Mouse (Mus musculus): Measurements from ENCODE around the gene Erich6b. TPM values are rescaled to one million over a fixed set of nuclear protein-coding genes. Genes with fewer than 3 reads are reported as not detected.

Gene Erich6b
- total RNA-seq (2021): not detected
- long read RNA-seq, experiment 1: 0 reads
- long read RNA-seq, experiment 2: 0 reads

- no peak for DNase-seq (ENCODE audit: low spot score in 2 of 2)
These were observed at the start of gene Erich6b for GRCm38 (mm10) chr14:75642080-75642479. TSS of gene Erich6b (plus strand) at chr14:75642259.

DNA sequence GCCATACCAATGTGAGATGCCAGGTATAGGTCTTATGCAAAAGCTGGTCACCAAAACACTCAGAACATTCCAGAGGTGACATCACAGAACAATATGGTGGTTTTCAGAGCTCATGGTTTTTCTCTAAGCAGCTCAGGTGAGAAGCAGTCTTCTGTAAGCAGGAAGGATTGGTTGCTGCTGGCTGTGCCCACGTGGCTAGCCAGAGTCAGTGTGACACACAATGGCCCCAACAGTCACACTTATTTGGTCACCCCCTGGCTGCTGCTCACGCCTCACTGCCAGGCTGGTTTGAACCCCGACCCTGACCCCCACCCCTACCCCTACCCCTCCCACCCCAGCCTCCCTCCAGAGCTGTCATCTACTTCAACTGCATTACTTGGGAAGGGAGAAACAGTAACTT lies 49.1 kb upstream of the Erich6b start, which contains the start of gene Spert:
Gene Spert (minus strand): TSS at position 139 of the 400 bp plus-strand sequence.
- no peak for DNase-seq (ENCODE audit: low spot score in 2 of 2)

DNA sequence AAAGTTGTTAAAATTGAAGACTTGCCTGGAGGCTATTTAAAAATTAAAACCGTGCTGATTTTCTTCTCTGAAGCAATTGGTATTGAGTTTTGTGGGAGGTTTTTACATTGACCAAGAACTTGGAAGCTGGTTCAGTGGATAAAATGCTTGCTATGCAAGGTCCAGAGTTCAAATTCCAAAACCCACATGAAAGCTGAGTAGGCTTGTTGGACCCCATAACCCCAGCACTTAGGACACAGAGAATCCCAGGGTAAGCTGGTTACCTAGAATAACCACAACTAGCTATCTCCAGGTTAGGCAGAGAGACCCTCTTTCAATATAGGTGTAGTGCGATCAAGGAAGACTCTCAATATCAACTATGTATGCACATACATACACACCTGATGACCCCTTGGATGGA lies 32.9 kb upstream of the Erich6b start:
- no peak for DNase-seq (ENCODE audit: low spot score in 2 of 2)

DNA sequence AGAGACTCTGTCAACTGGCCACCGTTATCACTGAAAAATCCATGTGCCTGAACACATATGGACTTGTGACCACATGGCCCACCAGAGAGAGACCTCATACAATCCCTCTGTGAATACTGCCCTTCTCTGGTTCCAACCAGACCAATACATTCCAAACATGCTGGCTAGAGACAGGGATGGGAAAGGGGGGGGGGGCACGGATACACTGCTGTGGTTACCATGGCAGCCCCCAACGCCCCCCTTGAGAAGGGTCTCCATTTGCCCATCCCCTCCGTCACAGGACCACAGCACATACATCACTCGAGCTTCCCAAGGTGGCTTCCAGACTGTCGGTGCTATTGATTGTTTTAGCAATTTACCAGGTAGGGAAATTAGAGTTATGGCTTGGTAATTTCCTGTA lies 25.7 kb upstream of the Erich6b start:
- no peak for DNase-seq (ENCODE audit: low spot score in 2 of 2)

GRCm38 (mm10) chr14:75622984-75623383 lies 19.1 kb upstream of the Erich6b start:
- DNase-seq (ENCODE audit: low spot score in 2 of 2): no peak

GRCm38 (mm10) chr14:75628870-75629269 lies 13.2 kb upstream of the Erich6b start:
- no peak for DNase-seq (ENCODE audit: low spot score in 2 of 2)

- no peak for DNase-seq (ENCODE audit: low spot score in 2 of 2)
These were observed 6.7 kb upstream of the Erich6b start for GRCm38 (mm10) chr14:75635350-75635749.

DNA sequence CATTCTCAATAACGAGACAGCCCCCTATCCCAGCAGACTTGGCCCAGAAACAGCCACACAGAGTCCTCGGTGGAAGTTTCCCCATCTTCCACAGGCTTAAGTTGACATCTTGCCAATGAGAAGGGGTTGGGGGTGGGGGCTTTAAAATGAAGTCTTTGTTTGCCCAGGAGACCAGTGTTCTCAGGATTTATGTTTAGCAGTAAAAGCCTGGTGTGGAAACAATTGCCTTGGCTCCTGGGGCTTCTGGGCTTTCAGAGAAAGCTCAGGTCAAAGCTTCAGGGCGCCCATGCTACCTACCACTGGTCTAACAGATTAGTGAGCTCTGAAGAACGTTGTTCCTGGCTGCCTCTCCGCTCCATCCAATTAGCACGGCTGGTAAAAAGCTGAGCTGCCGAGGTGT lies 6.0 kb upstream of the Erich6b start:
- DNase-seq (ENCODE audit: low spot score in 2 of 2): no peak

GRCm38 (mm10) chr14:75637641-75638040 lies 4.4 kb upstream of the Erich6b start:
- no peak for DNase-seq (ENCODE audit: low spot score in 2 of 2)

DNA sequence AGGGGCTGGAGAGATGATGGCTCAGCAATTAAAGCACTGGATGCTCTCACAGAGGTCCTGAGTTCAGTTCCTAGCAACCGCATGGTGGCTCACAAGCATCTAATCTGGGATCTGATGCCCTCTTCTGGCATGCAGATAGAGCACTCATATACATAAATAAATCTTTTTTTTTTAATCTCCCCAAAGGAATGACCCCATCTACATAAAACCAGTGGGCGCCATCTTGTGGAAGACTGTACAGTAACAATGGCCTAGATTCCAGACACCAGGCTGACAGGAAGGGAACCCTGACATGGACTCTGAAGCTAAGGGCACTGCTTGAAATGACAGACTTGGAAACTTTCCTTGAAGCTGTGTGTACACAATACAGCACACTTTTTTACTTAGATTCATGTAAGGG lies 1.2 kb upstream of the Erich6b start:
- DNase-seq (ENCODE audit: low spot score in 2 of 2): no peak

DNA sequence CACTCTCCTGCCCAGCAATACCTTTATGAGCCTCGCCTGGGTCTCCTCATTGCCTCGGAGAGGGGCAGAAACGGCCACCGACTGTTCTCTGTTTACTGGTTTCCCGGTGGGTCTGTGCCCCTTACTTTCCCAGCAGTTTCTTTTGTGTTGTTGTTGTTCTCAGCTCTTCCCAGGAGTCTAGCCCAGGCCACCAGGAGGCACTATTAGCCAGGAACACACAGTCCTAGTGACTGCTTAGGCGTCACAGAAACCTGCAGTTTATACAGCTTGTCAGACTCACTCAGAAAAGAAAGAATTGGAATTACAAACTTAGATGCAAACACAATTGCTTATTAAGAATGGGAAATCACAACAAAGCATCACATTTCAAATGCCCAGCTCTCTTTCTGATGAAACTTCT lies 690 bp upstream of the Erich6b start:
- DNase-seq (ENCODE audit: low spot score in 2 of 2): no peak

- no peak for DNase-seq (ENCODE audit: low spot score in 2 of 2)
These were observed 3.4 kb downstream of the Erich6b start for GRCm38 (mm10) chr14:75645461-75645860.

GRCm38 (mm10) chr14:75646060-75646459 lies 4.0 kb downstream of the Erich6b start:
- DNase-seq (ENCODE audit: low spot score in 2 of 2): no peak

- DNase-seq (ENCODE audit: low spot score in 2 of 2): no peak
These were observed 5.1 kb downstream of the Erich6b start for GRCm38 (mm10) chr14:75646968-75647829.

- DNase-seq (ENCODE audit: low spot score in 2 of 2): no peak
These were observed 18.9 kb downstream of the Erich6b start for GRCm38 (mm10) chr14:75660936-75661335.

DNA sequence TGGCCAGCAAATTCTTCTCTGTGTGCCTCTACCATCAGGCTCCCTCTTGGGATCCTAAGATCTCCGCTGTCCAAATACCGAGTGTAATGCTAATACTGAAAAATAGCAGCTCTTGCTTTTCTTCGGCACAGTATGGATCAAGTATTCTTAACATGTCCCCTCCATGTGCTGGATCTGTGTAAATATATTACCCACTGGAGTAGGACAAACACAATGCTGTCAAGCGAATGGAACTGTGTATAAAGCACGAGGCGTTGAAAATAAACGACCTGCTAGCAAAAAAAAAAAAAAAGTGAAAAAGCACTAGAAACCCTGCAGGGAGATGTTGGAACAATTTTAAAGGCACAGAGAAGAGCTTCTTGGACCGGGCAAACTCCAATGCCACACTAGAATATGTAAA lies 19.5 kb downstream of the Erich6b start:
- no peak for DNase-seq (ENCODE audit: low spot score in 2 of 2)

GRCm38 (mm10) chr14:75665430-75666180 lies 23.5 kb downstream of the Erich6b start:
- DNase-seq (ENCODE audit: low spot score in 2 of 2): no peak

- no peak for DNase-seq (ENCODE audit: low spot score in 2 of 2)
These were observed 27.1 kb downstream of the Erich6b start for GRCm38 (mm10) chr14:75669085-75669645.

DNA sequence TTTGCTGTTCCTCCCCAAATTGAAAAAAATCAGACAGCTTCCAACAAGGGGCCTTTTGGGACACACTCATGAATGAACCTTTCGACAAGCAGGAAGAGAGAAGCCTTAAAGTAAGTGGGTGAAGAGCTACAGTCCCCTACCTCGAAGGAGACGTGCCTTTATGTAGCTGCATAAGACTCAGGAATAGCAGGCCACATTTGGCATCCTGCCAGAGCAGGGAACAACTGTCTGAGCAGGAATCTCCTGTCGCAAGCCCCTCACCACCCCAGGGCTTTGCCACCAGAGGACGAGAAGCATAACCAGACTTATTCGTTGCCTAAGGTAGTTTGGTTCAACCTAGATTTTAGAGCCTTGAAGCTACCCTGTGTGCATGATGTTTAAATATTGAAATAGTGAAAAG lies 34.3 kb downstream of the Erich6b start:
- DNase-seq (ENCODE audit: low spot score in 2 of 2): no peak

- no peak for DNase-seq (ENCODE audit: low spot score in 2 of 2)
These were observed 48.4 kb downstream of the Erich6b start for GRCm38 (mm10) chr14:75690428-75690827.

GRCm38 (mm10) chr14:75696096-75696495 lies 54.0 kb downstream of the Erich6b start:
- DNase-seq (ENCODE audit: low spot score in 2 of 2): no peak

DNA sequence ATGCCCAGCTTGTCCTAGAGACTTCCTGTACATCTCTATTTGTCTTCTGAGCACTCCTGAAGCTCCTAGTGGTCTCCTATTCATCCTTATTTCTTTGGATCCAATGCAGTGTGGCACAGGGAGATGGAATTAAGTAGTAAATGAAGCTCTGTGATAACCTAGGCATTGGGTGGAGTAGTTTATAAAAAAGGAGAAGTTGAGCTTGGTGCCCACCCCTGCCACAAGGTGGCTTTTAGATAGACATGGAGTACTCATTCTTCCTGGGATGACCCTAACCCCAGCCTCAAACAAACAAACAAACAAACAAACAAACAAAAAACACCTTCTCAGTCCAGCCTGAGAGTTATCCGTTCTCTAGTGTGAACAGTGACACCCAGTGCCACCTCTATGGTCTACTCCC lies 55.9 kb downstream of the Erich6b start:
- DNase-seq (ENCODE audit: low spot score in 2 of 2): no peak
